Mouse (Mus musculus): Measurements from ENCODE around the gene Mvp. TPM values are rescaled to one million over a fixed set of nuclear protein-coding genes. Genes with fewer than 3 reads are reported as not detected.

Gene Mvp
- polyA plus RNA-seq, 2 experiments: 7.9 TPM

- H3K4me2 ChIP-seq (replicated peaks; ENCODE audit: low read depth, low read length, severe bottlenecking): no peak overlapping the region
- no peaks in the 10 kb centered on the region for H3K9me3 ChIP-seq (ENCODE audit: control insufficient read depth, low read length)
- peaks cover 34% of the 10 kb centered on the region for H3K36me3 ChIP-seq (ENCODE audit: control insufficient read depth, insufficient read depth, low read length)
- ATAC-seq (ENCODE audit: low FRiP score, low read depth) (no peak), DNase-seq (ENCODE audit: low spot score) (no peak)
- no peak overlapping the region for H3K4me3 ChIP-seq (replicated peaks; ENCODE audit: low read length)
- no peak for TF ChIP-seq POLR2A (IDR thresholded peaks at IDR 0.05; ENCODE audit: borderline replicate concordance, extremely low read depth, insufficient read depth, insufficient read length)
- H3K9ac ChIP-seq (ENCODE audit: low read depth, low read length, severe bottlenecking): no peak overlapping the region
- H3K27me3 ChIP-seq (ENCODE audit: control insufficient read depth, insufficient read depth, low read length): no peaks in the 10 kb centered on the region
- 86% methylated on average over 2 of the region's 2 CpGs for WGBS
- H3K4me1 ChIP-seq (ENCODE audit: control insufficient read depth, insufficient read depth, low read length): peaks cover 9% of the 10 kb centered on the region
- no peak overlapping the region for H3K27ac ChIP-seq (replicated peaks; ENCODE audit: low read depth, low read length)
Measured at GRCm38 (mm10) chr7:127011051-127011450, 3.4 kb downstream of the Mvp start.

GRCm38 (mm10) chr7:127009307-127010085, 4.9 kb downstream of the Mvp start:
- TF ChIP-seq POLR2A (IDR thresholded peaks at IDR 0.05; ENCODE audit: borderline replicate concordance, extremely low read depth, insufficient read depth, insufficient read length): no peak
- H3K27ac ChIP-seq (replicated peaks; ENCODE audit: low read depth, low read length): no peak overlapping the region
- H3K9me3 ChIP-seq (ENCODE audit: control insufficient read depth, low read length): no peaks in the 10 kb centered on the region
- H3K4me3 ChIP-seq (replicated peaks; ENCODE audit: low read length): no peak overlapping the region
- DNase-seq (ENCODE audit: low spot score) (no peak), ATAC-seq (ENCODE audit: low FRiP score, low read depth) (no peak)
- H3K36me3 ChIP-seq (ENCODE audit: control insufficient read depth, insufficient read depth, low read length): peaks cover 20% of the 10 kb centered on the region
- H3K27me3 ChIP-seq (ENCODE audit: control insufficient read depth, insufficient read depth, low read length): no peaks in the 10 kb centered on the region
- H3K4me2 ChIP-seq (replicated peaks; ENCODE audit: low read depth, low read length, severe bottlenecking): no peak overlapping the region
- no peaks in the 10 kb centered on the region; the same call in 1 of the 2 replicates for H3K4me1 ChIP-seq (ENCODE audit: control insufficient read depth, insufficient read depth, low read length)
- 85% methylated on average over 17 of the region's 17 CpGs for WGBS
- H3K9ac ChIP-seq (ENCODE audit: low read depth, low read length, severe bottlenecking): no peak overlapping the region

GRCm38 (mm10) chr7:127008239-127009019, 6.0 kb downstream of the Mvp start:
- no peak overlapping the region for H3K4me3 ChIP-seq (replicated peaks; ENCODE audit: low read length)
- H3K9me3 ChIP-seq (ENCODE audit: control insufficient read depth, low read length): no peaks in the 10 kb centered on the region
- DNase-seq (ENCODE audit: low spot score) (peak; percentile 48), ATAC-seq (ENCODE audit: low FRiP score, low read depth) (no peak)
- WGBS: 67% methylated on average over 9 of the region's 9 CpGs
- no peak overlapping the region for H3K9ac ChIP-seq (ENCODE audit: low read depth, low read length, severe bottlenecking)
- H3K27ac ChIP-seq (replicated peaks; ENCODE audit: low read depth, low read length): no peak overlapping the region
- no peaks in the 10 kb centered on the region for H3K27me3 ChIP-seq (ENCODE audit: control insufficient read depth, insufficient read depth, low read length)
- no peaks in the 10 kb centered on the region; the same call in 1 of the 2 replicates for H3K4me1 ChIP-seq (ENCODE audit: control insufficient read depth, insufficient read depth, low read length)
- peaks cover 10% of the 10 kb centered on the region for H3K36me3 ChIP-seq (ENCODE audit: control insufficient read depth, insufficient read depth, low read length)
- no peak overlapping the region for H3K4me2 ChIP-seq (replicated peaks; ENCODE audit: low read depth, low read length, severe bottlenecking)
- TF ChIP-seq POLR2A (IDR thresholded peaks at IDR 0.05; ENCODE audit: borderline replicate concordance, extremely low read depth, insufficient read depth, insufficient read length): no peak

- Histone ChIP-seq H3K27ac (replicated peaks; ENCODE audit: low read depth, low read length) (no peak overlapping the region), H3K4me1 (ENCODE audit: control insufficient read depth, insufficient read depth, low read length) (no peaks in the 10 kb centered on the region; the same call in 1 of the 2 replicates), H3K4me3 (replicated peaks; ENCODE audit: low read length) (no peak overlapping the region), H3K27me3 (ENCODE audit: control insufficient read depth, insufficient read depth, low read length) (no peaks in the 10 kb centered on the region), H3K9ac (ENCODE audit: low read depth, low read length, severe bottlenecking) (no peak overlapping the region), H3K4me2 (replicated peaks; ENCODE audit: low read depth, low read length, severe bottlenecking) (no peak overlapping the region), H3K9me3 (ENCODE audit: control insufficient read depth, low read length) (no peaks in the 10 kb centered on the region), H3K36me3 (ENCODE audit: control insufficient read depth, insufficient read depth, low read length) (peaks cover 1% of the 10 kb centered on the region; the same call in 1 of the 2 replicates)
- DNase-seq (ENCODE audit: low spot score) (no peak), ATAC-seq (ENCODE audit: low FRiP score, low read depth) (no peak)
- 90% methylated on average over 6 of the region's 6 CpGs for WGBS
- TF ChIP-seq POLR2A (IDR thresholded peaks at IDR 0.05; ENCODE audit: borderline replicate concordance, extremely low read depth, insufficient read depth, insufficient read length): no peak
Measured at GRCm38 (mm10) chr7:127007313-127008024, 7.0 kb downstream of the Mvp start.

Data from limb, embryonic 14.5 days (tissue).